Mouse (Mus musculus): ENCODE data around the gene Lrrc27.

The Lrrc27 gene

DNA sequence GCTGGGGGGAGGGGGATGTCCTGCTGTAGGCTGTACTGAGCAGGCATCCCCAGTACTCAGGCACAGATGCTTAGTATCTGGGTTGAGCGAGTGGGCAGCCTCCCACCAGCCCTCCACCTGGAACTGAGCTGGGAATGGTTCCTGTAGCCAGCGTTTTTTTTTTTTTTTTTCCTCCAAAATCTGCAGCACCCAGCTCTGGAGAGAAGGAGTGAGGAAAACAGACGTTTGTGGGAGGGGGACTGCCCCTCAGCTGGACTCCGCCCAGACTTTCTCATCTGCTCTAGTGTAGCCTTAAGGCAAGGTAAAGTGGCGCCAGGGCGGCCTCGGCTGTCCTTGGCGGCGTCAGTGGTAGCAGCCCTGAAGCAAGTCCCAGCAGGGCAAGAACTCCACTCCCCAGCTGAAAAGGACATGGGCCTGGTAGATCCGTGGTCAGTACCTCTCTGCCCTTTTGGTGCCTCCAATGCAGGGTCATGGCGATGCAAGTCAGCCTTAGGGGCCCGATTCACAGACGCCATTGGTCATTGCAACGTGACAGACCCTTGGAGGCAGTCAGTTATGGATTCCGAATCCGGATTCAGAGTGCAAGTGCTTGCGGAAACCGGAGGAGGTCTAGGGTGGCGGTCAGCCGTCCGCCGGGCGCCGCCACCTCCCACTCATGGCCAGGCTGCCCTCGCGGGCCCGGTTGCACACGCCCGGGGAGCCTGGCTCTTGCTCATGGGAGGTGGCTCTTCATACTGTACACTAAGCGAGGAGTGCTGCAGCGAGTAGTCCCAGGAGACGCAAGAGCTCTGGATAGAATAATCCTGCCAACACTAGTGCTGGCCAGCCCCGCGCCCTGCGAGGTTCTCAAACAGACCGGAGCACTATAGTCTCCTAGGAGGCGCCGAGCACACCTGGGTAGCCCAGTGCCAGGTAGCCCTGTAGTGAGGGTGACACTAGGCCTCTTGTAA, 34.4 kb downstream of the Lrrc27 start:
- peak; percentile 53 for DNase-seq (ENCODE audit: low spot score)

DNA sequence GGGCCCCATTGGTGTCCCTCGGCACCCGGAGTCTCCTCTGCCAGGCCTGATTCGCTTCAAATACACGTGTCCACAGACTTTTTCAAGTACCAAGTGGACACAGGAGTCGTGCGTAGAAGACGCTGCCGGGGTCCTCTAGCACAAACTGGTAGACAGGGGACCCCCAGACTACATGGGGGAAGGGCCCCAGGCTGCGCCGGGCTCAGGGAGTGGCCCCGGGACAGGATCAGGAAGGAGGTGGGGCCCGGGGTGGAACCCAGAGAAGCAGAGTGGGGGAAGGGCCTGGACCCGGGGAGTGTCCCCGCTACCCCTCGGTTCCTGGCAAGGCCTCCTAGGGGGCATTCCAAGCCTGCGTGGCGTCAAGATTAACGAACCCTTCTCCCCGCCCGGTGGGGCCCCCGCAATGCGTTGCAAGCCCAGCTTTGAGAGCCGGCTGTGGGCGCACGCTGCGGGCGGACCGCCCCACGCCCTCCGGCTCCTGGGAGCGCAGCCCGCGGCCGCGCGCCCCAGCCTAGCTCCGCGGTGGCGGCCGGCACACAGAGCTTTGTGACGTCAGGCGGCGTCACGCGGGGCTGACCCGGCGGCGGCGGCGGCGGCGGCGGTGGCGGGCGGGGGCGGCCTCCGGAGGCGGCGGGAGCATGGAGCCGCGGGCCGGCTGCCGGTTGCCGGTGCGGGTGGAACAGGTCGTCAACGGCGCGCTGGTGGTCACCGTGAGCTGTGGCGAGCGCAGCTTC, 35.3 kb downstream of the Lrrc27 start, which contains the start of gene Pwwp2b:
Gene Pwwp2b, plus strand, starts transcription at position 602 of the 734 bp plus-strand sequence.
- peak; percentile 81 for DNase-seq (ENCODE audit: low spot score)

GRCm38 (mm10) chr7:139248615-139249405, 36.0 kb downstream of the Lrrc27 start:
- peak; percentile 15 for DNase-seq (ENCODE audit: low spot score)

DNA sequence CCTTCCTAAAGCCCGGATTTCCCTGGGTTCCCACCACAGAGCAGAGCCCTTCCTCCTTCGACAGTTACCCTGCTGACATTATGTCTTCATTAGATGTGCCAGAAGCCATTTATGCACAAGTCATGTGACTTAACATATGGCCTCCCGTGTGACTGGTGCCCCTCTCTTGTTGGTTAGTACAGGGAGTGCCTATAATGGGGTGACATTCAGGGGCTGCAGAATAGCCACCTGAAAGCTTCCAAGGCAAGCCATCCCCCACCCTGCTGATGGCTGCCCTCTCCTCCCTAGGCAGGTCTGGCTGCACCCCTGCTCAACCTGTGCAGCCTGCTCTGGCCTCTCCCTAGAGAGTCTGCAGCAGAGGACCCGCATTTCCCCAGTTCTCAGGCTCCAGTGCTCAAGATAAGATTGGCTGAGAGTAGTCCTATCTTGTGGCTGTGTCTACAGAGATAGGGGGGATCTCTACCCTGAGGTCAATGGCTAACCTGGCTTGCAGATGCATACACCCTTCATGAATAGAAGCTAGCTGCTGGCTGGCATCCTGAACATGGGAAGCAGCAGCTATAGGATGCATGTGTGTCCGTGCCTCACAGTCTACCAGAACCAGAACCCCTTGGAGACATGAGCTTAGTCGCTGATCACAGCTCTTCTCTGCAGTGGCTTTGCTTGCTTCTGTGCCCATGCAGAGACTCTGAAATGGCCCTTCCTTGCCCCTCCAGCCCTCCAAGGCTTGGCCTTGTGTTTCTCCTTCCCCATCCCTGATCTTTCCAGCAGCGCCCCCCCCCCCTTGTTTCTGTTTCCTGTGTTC, 36.8 kb downstream of the Lrrc27 start:
- DNase-seq (ENCODE audit: low spot score), result peak; percentile 31

DNA sequence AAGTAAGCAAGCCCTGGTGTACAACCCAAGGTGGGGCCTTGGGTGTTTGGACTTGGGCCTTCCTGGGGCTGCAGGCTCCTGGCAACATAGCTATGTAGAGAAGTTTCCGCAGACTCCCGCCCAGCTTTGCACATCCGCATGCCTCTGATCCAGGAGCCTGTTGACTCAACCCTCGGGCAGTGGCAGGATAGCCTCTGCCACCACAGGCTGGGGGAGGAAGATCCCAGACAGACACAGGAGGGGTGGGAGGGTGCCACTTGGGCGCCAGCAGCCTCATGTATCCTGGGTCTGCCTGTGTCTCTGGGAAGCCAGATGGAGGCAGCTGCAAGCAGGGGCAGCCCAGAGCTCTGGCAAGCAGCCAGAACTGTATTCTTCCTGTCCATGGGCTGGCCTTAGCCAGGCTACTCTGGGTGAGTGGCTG, 39.1 kb downstream of the Lrrc27 start:
- no peak for DNase-seq (ENCODE audit: low spot score)

GRCm38 (mm10) chr7:139252566-139252965, 39.8 kb downstream of the Lrrc27 start:
- no peak for DNase-seq (ENCODE audit: low spot score)

- no peak for DNase-seq (ENCODE audit: low spot score)
Observed at GRCm38 (mm10) chr7:139252986-139253385, 40.2 kb downstream of the Lrrc27 start.

GRCm38 (mm10) chr7:139253462-139253861, 40.7 kb downstream of the Lrrc27 start:
- DNase-seq (ENCODE audit: low spot score), result no peak

- DNase-seq (ENCODE audit: low spot score), result no peak
Observed at GRCm38 (mm10) chr7:139254626-139255025, 41.8 kb downstream of the Lrrc27 start.

DNA sequence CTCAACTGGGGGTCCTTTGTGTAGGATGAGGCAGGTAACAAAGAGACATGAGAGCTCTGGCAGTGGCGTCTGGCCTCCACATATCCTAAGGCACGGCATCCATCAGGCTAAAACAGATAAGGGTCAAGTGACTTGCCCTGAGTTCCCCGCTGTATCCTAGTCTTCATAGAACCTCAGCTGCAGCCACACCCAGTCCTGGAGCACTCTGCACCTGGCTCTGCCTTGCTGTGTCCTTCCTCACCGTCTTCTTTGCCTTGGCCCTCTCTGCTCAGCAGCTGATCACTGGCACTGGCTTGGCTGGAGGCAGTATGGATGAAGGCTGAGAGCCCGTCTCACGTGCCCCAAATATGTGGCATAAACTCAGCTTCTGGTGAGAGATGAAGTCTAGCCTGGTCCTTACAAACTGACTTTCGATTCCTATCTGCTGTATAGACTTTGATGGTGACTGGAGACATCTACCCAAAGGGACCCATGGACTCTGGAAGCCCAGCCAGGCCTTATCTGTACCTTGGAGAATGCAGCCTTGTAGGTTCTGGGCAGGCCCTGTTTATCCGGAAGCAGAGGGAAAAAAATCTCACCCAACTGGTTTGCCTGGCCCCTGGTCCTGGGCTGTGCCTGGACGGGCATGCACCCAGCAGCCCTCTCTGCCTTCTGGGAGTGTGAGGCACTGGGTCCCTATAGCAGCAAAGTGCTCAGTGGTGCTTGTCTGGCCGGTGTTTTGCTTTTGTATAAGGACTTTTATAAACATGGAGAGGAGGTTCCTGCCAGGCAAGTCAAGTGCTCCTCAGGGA, 45.2 kb downstream of the Lrrc27 start:
- no peak for DNase-seq (ENCODE audit: low spot score)

- DNase-seq (ENCODE audit: low spot score), result no peak
Observed at GRCm38 (mm10) chr7:139264337-139264736, 51.5 kb downstream of the Lrrc27 start.

DNA sequence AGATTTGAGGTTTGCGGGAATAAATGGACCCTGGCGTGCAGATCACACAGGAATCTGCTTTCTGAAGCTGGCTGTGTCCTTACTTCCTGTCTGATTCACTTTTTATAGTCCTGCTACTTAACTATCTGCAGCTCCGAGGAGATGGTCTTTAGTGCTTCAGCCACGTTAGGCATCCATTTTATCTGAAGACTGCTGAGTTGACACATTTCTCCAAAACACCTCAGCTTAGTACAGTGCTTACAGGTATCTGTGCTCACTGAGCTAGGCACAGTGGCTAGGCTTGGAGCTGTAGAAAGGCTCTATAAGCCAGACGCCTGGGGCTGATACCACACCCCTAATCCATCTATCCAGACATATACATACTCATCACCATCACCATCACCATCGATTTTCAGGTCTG, 52.8 kb downstream of the Lrrc27 start:
- DNase-seq (ENCODE audit: low spot score), result no peak

- DNase-seq (ENCODE audit: low spot score), result no peak
Observed at GRCm38 (mm10) chr7:139266431-139266830, 53.6 kb downstream of the Lrrc27 start.

DNA sequence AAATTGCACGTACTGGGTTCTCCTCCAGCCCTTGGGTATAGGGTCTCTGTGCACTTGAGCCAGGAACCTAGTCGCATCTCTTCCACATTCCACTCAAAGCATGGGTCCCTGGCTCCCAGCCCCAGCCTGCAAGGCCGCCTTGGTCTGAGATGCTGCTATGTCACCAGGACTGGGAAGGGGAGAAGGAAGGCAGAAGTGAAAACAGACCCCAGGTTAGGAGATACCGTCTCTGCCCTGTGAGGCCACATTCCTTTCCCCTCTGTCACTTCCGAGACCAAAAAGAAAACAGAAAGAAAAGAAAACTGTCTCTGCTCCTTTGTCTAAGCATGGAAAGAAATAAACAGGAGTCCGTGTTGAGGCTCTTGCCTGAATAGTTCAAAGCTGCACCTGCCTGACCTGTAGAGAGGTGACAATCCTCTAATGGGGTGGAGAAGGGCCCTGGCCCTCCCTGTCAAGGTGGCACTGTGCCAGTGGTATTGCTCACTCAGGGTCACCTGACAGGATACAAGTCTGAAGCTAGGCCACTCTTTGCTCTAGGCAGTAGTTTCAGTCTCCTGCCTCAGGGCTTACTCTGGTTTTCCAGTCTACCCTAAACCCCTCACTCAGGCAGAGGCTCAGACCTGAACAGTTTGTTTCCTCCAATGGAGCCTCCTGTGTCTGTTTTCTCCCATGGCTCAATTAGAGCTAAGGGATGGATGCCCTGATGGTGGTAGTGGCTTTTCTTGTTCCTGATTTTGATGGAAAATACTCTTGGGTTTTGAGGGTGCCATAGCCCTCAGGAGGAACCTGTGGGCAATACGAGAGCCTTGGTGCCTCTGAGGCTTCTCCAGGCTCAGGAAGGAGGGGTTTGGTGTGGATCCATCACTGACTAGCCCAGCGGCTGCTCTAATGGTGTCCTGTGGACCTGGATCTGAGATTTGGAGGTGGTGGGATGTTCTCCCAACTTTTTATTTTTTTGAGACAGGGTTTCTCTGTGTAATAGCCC, 54.4 kb downstream of the Lrrc27 start:
- DNase-seq (ENCODE audit: low spot score), result no peak

- DNase-seq (ENCODE audit: low spot score), result no peak
Observed at GRCm38 (mm10) chr7:139270738-139271137, 58.0 kb downstream of the Lrrc27 start.

DNA sequence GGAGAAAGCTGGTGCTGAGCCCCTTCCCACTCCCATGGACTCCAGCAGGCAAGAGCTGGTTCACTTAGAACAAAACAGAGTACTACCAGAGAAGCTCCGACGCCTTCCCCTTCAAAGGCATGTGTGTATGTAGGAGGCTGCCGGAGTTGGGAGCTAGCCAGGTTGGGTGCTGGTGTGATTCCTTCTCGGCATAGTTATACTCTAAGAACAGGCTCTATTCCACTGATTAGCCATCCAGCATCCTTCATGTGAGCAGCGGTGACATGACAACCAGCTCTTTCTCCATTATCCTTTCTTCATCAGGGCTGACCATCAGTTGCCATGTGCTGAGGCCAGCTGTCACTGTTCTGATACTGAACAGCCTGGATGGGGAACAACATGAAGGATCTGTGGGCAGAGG, 59.1 kb downstream of the Lrrc27 start:
- no peak for DNase-seq (ENCODE audit: low spot score)

GRCm38 (mm10) chr7:139272639-139273396, 60.0 kb downstream of the Lrrc27 start:
- no peak for DNase-seq (ENCODE audit: low spot score)

DNA sequence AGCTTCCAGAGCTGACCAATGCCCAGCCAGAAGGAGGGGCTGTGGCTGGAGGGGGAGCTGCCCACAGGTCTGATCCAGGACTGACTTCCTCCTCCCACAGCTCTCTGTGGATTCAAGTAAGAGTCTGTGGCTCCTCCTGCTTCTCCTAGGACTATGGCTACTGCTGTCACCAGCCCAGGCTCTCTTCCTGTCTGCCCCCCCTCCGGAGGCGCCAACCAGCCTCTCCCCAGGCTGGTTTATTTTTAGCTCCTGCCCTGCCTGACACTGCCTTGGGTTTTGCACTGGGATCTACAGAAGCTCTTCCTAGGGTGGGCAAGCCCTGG, 60.6 kb downstream of the Lrrc27 start:
- DNase-seq (ENCODE audit: low spot score), result peak; percentile 16

DNA sequence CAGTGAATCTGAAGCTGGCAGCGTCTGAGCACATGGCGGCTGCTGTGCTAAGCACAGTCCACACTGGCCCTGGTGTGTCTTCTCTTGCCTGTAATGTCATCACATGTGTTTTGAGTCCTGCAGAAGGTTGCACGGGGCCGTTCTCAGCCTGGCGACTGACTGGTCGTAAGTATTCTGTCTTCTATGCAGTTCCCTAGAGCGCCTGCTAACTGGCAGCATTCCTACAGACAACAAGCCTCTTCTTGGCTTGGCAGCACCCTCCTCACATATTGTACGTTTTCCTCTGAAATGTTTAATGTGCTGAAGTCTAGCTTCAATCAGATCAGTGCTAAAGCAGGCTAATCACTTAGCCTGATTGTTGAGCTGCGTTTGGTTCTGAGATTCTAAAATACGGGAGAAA, 62.8 kb downstream of the Lrrc27 start:
- no peak for DNase-seq (ENCODE audit: low spot score)

Measured in embryo, embryonic 10 days (tissue).